In the genomic region with DNA sequence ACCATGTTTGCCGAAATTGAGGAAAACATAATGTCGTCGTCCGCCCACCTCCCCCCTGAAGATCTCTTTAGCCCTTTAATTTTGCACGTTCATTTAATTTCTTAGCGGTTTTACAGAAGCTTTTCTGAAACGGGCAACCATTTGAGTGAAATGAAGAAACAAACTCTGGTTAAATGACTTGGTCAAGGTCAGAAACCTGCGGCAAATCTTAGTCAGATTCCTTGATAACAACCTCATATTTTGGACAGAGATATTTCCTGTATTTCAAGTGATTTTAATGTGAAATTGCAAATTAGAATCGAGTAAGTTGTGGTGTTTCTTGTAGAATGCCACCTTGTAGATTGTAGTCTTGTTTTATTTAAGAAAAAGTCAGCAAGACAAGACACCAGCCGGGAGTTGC, we compare ENCODE assay signal across 8 mouse cellular contexts. TPM values are rescaled to one million over a fixed set of nuclear protein-coding genes. Genes with fewer than 3 reads are reported as not detected.
DNase-seq lines count a peak whose midpoint lies in the region; ATAC-seq and TF ChIP-seq lines count a peak whose summit lies in the region.

No protein-coding gene starts in this region.

- no peaks in the 10 kb centered on the region for H3K27me3 ChIP-seq in kidney, adult 2 months (replicated peaks; ENCODE audit: control insufficient read depth, insufficient read depth, low read length)
- H3K27me3 ChIP-seq in hindbrain, embryonic 16.5 days (replicated peaks; ENCODE audit: control insufficient read depth, insufficient read depth, low read length): peaks cover 7% of the 10 kb centered on the region; the same call in 1 of the 2 replicates
- peaks cover 11% of the 10 kb centered on the region for H3K27me3 ChIP-seq in midbrain, embryonic 15.5 days (replicated peaks)

- 0 out of 2 replicates have a peak, but pooled peaks cover 4% of the 10 kb centered on the region for H3K4me1 ChIP-seq in kidney, adult 2 months (ENCODE audit: control insufficient read depth, insufficient read depth, low read length)
- H3K4me1 ChIP-seq in bone marrow macrophage, adult 2 months (ENCODE audit: control insufficient read depth, insufficient read depth, low read length): peaks cover 13% of the 10 kb centered on the region
- H3K4me1 ChIP-seq in hindbrain, embryonic 16.5 days (ENCODE audit: control insufficient read depth, insufficient read depth, low read depth, low read length): peaks cover 14% of the 10 kb centered on the region
- H3K4me1 ChIP-seq in midbrain, embryonic 15.5 days: peaks cover 21% of the 10 kb centered on the region

- peak overlapping the region; percentile 63 for H3K4me2 ChIP-seq in hindbrain, embryonic 16.5 days (ENCODE audit: low read length)
- peak overlapping the region; percentile 79 for H3K4me2 ChIP-seq in midbrain, embryonic 15.5 days

- no peak for TF ChIP-seq POLR2A in kidney, adult 2 months (IDR thresholded peaks at IDR 0.05; ENCODE audit: low read depth, low read length)
- TF ChIP-seq POLR2A in bone marrow macrophage, adult 2 months (IDR thresholded peaks at IDR 0.05; ENCODE audit: borderline replicate concordance, low read depth, low read length): no peak

- peaks cover 2% of the 10 kb centered on the region; the same call in 1 of the 2 replicates for H3K36me3 ChIP-seq in kidney, adult 2 months (ENCODE audit: control insufficient read depth, insufficient read depth, low read length)
- peaks cover 7% of the 10 kb centered on the region for H3K36me3 ChIP-seq in hindbrain, embryonic 16.5 days (ENCODE audit: control insufficient read depth, insufficient read depth, low read length)
- H3K36me3 ChIP-seq in midbrain, embryonic 15.5 days (replicated peaks): peaks cover 6% of the 10 kb centered on the region; the same call in 1 of the 2 replicates

- peak overlapping the region; percentile 92 for H3K9ac ChIP-seq in hindbrain, embryonic 16.5 days (ENCODE audit: low read depth, low read length)
- peak overlapping the region; percentile 73 for H3K9ac ChIP-seq in midbrain, embryonic 15.5 days

- peak overlapping the region; percentile 77; the same call in 1 of the 2 replicates for H3K4me3 ChIP-seq in kidney, adult 2 months (ENCODE audit: insufficient read depth, low read depth, low read length)
- peak overlapping the region; percentile 95 for H3K4me3 ChIP-seq in bone marrow macrophage, adult 2 months (ENCODE audit: insufficient read depth, low read length)
- H3K4me3 ChIP-seq in hindbrain, embryonic 16.5 days (ENCODE audit: low read length): peak overlapping the region; percentile 86
- peak overlapping the region; percentile 98 for H3K4me3 ChIP-seq in midbrain, embryonic 15.5 days

- no peak for DNase-seq in kidney, adult 2 months
- no peak for DNase-seq in kidney, postnatal 4 days
- no peak for DNase-seq in adrenal gland, postnatal 14 days
- no peak for DNase-seq in thymus, postnatal 36 days
- DNase-seq in lung, postnatal 36 days: no peak

- no peak overlapping the region for H3K27ac ChIP-seq in kidney, adult 2 months (ENCODE audit: insufficient read depth, low read depth, low read length)
- H3K27ac ChIP-seq in bone marrow macrophage, adult 2 months (ENCODE audit: insufficient read depth, low read depth, low read length): no peak overlapping the region
- H3K27ac ChIP-seq in hindbrain, embryonic 16.5 days (ENCODE audit: low read depth, low read length): no peak overlapping the region
- no peak overlapping the region for H3K27ac ChIP-seq in midbrain, embryonic 15.5 days

- 14% methylated on average over 10 of the region's 10 CpGs for WGBS in kidney, adult 2 months
- WGBS in hindbrain, embryonic 16.5 days: 37% methylated on average over 10 of the region's 10 CpGs
- WGBS in midbrain, embryonic 15.5 days: 41% methylated on average over 10 of the region's 10 CpGs

- no peak for TF ChIP-seq CTCF in kidney, adult 2 months (conservative IDR thresholded peaks at IDR 0.05; ENCODE audit: insufficient read depth, insufficient read length, low read depth, low read length)
- no peak for TF ChIP-seq CTCF in bone marrow macrophage, adult 2 months (IDR thresholded peaks at IDR 0.05; ENCODE audit: low read depth, low read length)

- H3K9me3 ChIP-seq in hindbrain, embryonic 16.5 days (ENCODE audit: control insufficient read depth, low read length): no peaks in the 10 kb centered on the region
- H3K9me3 ChIP-seq in midbrain, embryonic 15.5 days: no peaks in the 10 kb centered on the region

- no peak for ATAC-seq in hindbrain, embryonic 16.5 days
- no peak for ATAC-seq in midbrain, embryonic 15.5 days (replicated peaks)

RNA-seq across cellular contexts. Expression of gene Tmem39a, which starts 5.0 kb away (rescaled TPM):
- 42.9 and 48.7 TPM in 2 replicates for polyA plus RNA-seq in kidney, adult 2 months (2012; rRNA removed)
- 25.9 and 30.2 TPM in 2 replicates for polyA plus RNA-seq in bone marrow macrophage, adult 2 months (2012; ENCODE audit: insufficient read depth, insufficient read length, missing spikeins)
- 32.0 and 37.0 TPM in 2 replicates for polyA plus RNA-seq in hindbrain, embryonic 16.5 days (2015; fragmentation: Nextera tagmentation; extraction: Ambion mirVana)
- polyA plus RNA-seq in midbrain, embryonic 15.5 days (2015; fragmentation: Nextera tagmentation; extraction: Ambion mirVana): 35.4 and 40.8 TPM in 2 replicates
- 55.7 and 74.0 TPM in 2 replicates for total RNA-seq in adrenal gland, postnatal 14 days (2021)

RNA-seq across cellular contexts. Expression of gene Poglut1, which starts 13.5 kb away (rescaled TPM):
- 23.5 and 26.2 TPM in 2 replicates for polyA plus RNA-seq in kidney, adult 2 months (2012; rRNA removed)
- 26.0 and 28.2 TPM in 2 replicates for polyA plus RNA-seq in bone marrow macrophage, adult 2 months (2012; ENCODE audit: insufficient read depth, insufficient read length, missing spikeins)
- 50.1 and 55.8 TPM in 2 replicates for polyA plus RNA-seq in hindbrain, embryonic 16.5 days (2015; fragmentation: Nextera tagmentation; extraction: Ambion mirVana)
- 52.6 and 56.4 TPM in 2 replicates for polyA plus RNA-seq in midbrain, embryonic 15.5 days (2015; fragmentation: Nextera tagmentation; extraction: Ambion mirVana)
- total RNA-seq in adrenal gland, postnatal 14 days (2021): 22.5 and 25.4 TPM in 2 replicates

RNA-seq across cellular contexts. Expression of gene Timmdc1, which starts 41.1 kb away (rescaled TPM):
- polyA plus RNA-seq in kidney, adult 2 months (2012; rRNA removed): 15.4 and 16.5 TPM in 2 replicates
- 11.9 and 13.1 TPM in 2 replicates for polyA plus RNA-seq in bone marrow macrophage, adult 2 months (2012; ENCODE audit: insufficient read depth, insufficient read length, missing spikeins)
- polyA plus RNA-seq in hindbrain, embryonic 16.5 days (2015; fragmentation: Nextera tagmentation; extraction: Ambion mirVana): 28.0 and 32.8 TPM in 2 replicates
- polyA plus RNA-seq in midbrain, embryonic 15.5 days (2015; fragmentation: Nextera tagmentation; extraction: Ambion mirVana): 32.0 and 33.0 TPM in 2 replicates
- 46.2 and 46.5 TPM in 2 replicates for total RNA-seq in adrenal gland, postnatal 14 days (2021)
